Mouse (Mus musculus) heart, embryonic 14.5 days (tissue): Measurements from ENCODE around the gene Kit. TPM values are rescaled to one million over a fixed set of nuclear protein-coding genes. Genes with fewer than 3 reads are reported as not detected.

Source experiments
- ATAC-seq: fragments of 200-750 bp; cut with Nextera tagmentation; 2 replicates; pipeline ENCODE4 v1.8.0; 2017; ENCODE audit warnings: low read depth, moderate TSS enrichment; ENCODE audit not compliant: insufficient number of reproducible peaks, insufficient read depth, low FRiP score
- H3K27ac ChIP-seq, 2 experiments: fragments of 200-500 bp in 1 of 2; fragments of 300-500 bp in 1 of 2; sonication (generic) in 1 of 2; replicated peaks in 1 of 2; 2 replicates each; pipeline ENCODE4 v1.5.1; 2012 to 2014; ENCODE audit warnings: low read depth in 2 of 2, low read length in 2 of 2, control low read depth in 1 of 2, mild to moderate bottlenecking in 1 of 2, mixed read lengths in 1 of 2; ENCODE audit not compliant: control insufficient read depth in 1 of 2, insufficient read depth in 1 of 2
- H3K27me3 ChIP-seq: fragments of 300-500 bp; sonication (generic); 2 replicates; pipeline ENCODE4 v1.6.1; 2014; ENCODE audit warnings: mild to moderate bottlenecking, low read length, control low read depth; ENCODE audit not compliant: control insufficient read depth, insufficient read depth
- H3K36me3 ChIP-seq: fragments of 300-500 bp; sonication (generic); 2 replicates; pipeline ENCODE4 v1.6.1; 2014; ENCODE audit warnings: mild to moderate bottlenecking, control low read depth, low read length, mixed read lengths; ENCODE audit not compliant: control insufficient read depth, insufficient read depth
- H3K4me1 ChIP-seq, 2 experiments: fragments of 200-500 bp in 1 of 2; fragments of 300-500 bp in 1 of 2; sonication (generic) in 1 of 2; 2 replicates each; pipeline ENCODE4 v1.6.1; 2012 to 2014; ENCODE audit warnings: low read length in 2 of 2, control low read depth in 1 of 2, mixed read lengths in 1 of 2; ENCODE audit not compliant: control insufficient read depth in 2 of 2, insufficient read depth in 2 of 2
- H3K4me2 ChIP-seq: fragments of 300-500 bp; sonication (generic); 2 replicates; pipeline ENCODE4 v1.6.1; 2014; ENCODE audit warnings: mild to moderate bottlenecking, low read length
- H3K4me3 ChIP-seq, 2 experiments: fragments of 200-500 bp in 1 of 2; fragments of 300-500 bp in 1 of 2; sonication (generic) in 1 of 2; 2 replicates each; pipeline ENCODE4 v1.5.1; 2012 to 2014; ENCODE audit warnings: low read length in 2 of 2, mild to moderate bottlenecking in 2 of 2, control low read depth in 1 of 2, low read depth in 1 of 2, moderate library complexity in 1 of 2; ENCODE audit not compliant: control insufficient read depth in 1 of 2, insufficient read depth in 1 of 2
- H3K9ac ChIP-seq: fragments of 300-500 bp; sonication (generic); 2 replicates; pipeline ENCODE4 v1.6.1; 2014; ENCODE audit warnings: mild to moderate bottlenecking, low read length
- H3K9me3 ChIP-seq: fragments of 300-500 bp; sonication (generic); 2 replicates; pipeline ENCODE4 v1.6.1; 2016; ENCODE audit warnings: low read length, control low read depth; ENCODE audit not compliant: control insufficient read depth
- WGBS: fragments of 180-500 bp; shearing (Covaris S2); extraction: QIAGEN DNeasy Blood & Tissue Kit; methylation state at CpG from one replicate; pipeline ENCODE4 v1.1.7; 2014; 5-methylcytosine and 5-hydroxymethylcytosine counted together
- polyA plus RNA-seq: library from polyadenylated mRNA; unstranded; fragments of >200 nt; fragmentation: Nextera tagmentation; extraction: Ambion mirVana; gene quantifications from 2 replicates; pipeline ENCODE4 v1.2.1, GENCODE M21; 2014

Kit gene
- polyA plus RNA-seq, 1 experiment from 2014 or later = 13.1 TPM

DNA sequence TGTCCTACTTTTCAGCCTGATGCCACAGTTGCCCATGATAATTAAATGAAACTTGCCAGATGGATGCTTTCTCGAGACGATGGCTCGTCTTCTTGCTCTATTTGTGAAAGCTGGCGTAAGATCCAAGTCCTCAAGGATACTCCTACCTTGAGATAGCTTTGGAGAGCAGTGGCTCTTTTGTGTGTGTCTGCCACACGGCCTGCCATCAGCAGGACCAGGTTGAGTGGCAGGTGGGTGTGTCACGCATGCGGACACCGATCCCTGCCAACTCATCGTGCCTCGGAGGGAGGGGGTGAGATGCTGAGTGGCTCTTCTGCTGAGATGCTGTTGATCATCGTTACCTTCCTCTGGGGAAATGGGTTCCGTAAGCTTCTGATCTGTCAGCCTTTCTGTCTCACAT lies 60.7 kb downstream of the Kit start:
- ATAC-seq = no peak
- no peak overlapping the region for H3K4me2 ChIP-seq
- H3K27ac ChIP-seq = no peak overlapping the region
- H3K36me3 ChIP-seq = no peaks in the 10 kb centered on the region
- no peaks in the 10 kb centered on the region for H3K9me3 ChIP-seq
- H3K4me1 ChIP-seq = peaks cover 7 to 12% of the 10 kb centered on the region in 2 experiments; a peak in 3 of 4 replicates
- H3K9ac ChIP-seq = no peak overlapping the region
- no peaks in the 10 kb centered on the region for H3K27me3 ChIP-seq
- 81% methylated on average over 12 of the region's 12 CpGs for WGBS
- H3K4me3 ChIP-seq = no peak overlapping the region

DNA sequence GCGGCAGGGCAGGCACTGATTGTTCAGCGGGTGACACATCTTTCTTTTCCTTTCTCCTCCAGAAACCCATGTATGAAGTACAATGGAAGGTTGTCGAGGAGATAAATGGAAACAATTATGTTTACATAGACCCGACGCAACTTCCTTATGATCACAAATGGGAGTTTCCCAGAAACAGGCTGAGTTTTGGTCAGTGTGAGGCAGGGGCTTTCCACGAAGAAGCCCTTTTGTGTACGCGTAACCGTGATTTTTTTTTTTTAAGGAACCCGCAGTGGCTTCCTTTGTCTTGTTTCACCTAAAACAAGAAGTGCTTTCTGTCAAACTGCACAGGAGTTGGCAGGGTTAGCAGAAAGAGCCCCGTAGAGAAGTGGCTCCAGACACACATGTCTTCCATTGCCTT lies 65.9 kb downstream of the Kit start:
- 64% methylated on average over 11 of the region's 11 CpGs for WGBS
- H3K9me3 ChIP-seq = no peaks in the 10 kb centered on the region
- H3K9ac ChIP-seq = no peak overlapping the region
- ATAC-seq = no peak
- H3K27ac ChIP-seq = 0 out of 4 replicates have a peak overlapping the region, but pooled peaks of 1 of the 2 experiments have one; percentile 39
- H3K36me3 ChIP-seq = 0 out of 2 replicates have a peak, but pooled peaks cover 3% of the 10 kb centered on the region
- H3K4me3 ChIP-seq = no peak overlapping the region
- H3K4me1 ChIP-seq = peaks cover 0 to 6% of the 10 kb centered on the region in 2 experiments; a peak in 2 of 4 replicates
- no peaks in the 10 kb centered on the region for H3K27me3 ChIP-seq
- H3K4me2 ChIP-seq = no peak overlapping the region

DNA sequence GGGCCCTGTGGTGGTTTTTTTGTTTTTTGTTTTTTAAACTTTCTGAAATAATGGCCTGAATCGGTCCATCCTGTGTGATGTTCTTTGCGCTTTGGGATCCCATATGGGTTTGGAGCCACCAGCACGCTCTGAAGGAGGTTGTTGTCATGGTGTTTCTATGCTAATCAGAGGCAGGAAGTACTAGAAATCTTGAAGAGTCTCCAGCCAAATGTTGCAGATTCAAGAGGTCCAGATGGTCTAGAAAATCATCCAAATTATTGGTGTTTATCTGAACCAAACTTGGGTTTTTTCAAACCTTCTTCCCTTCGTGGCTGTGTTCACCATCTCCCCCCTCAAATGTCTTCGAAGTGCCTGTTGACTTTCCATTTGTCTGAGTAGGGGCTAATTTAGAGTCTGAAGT lies 72.3 kb downstream of the Kit start:
- Histone ChIP-seq H3K4me1 (no peaks in the 10 kb centered on the region), H3K4me2 (no peak overlapping the region), H3K9me3 (no peaks in the 10 kb centered on the region), H3K9ac (no peak overlapping the region), H3K36me3 (0 out of 2 replicates have a peak, but pooled peaks cover 15% of the 10 kb centered on the region), H3K27ac (no peak overlapping the region), H3K27me3 (no peaks in the 10 kb centered on the region), H3K4me3 (no peak overlapping the region)
- WGBS = 90% methylated on average over 5 of the region's 5 CpGs
- no peak for ATAC-seq

DNA sequence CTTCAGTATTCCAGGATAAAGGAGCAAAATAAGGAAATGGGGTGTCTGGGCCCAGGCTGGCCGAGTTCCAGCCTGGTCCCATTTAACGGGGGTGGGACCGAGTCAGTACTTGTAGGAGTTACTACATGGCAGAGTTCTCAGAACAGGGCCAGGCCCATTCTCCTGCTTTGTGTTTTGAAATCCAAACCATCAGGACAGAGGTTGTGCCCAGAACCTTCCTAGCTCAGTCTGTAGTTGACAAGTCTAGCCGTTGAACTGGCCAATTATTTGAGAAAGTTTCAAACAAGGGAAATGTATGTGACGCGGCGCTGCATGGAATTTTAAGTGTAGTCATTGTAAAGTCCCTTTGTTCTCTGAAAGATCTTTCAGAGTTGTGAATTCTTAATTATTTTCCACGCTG lies 75.8 kb downstream of the Kit start:
- Histone ChIP-seq H3K4me2 (no peak overlapping the region), H3K9me3 (no peaks in the 10 kb centered on the region), H3K36me3 (0 out of 2 replicates have a peak, but pooled peaks cover 15% of the 10 kb centered on the region), H3K4me1 (peaks cover 3 to 5% of the 10 kb centered on the region in 2 experiments; a peak in 1 of 4 replicates), H3K27me3 (no peaks in the 10 kb centered on the region), H3K27ac (0 out of 4 replicates have a peak overlapping the region, but pooled peaks of 1 of the 2 experiments have one; percentile 27), H3K9ac (no peak overlapping the region), H3K4me3 (no peak overlapping the region)
- 68% methylated on average over 8 of the region's 8 CpGs for WGBS
- ATAC-seq = no peak

DNA sequence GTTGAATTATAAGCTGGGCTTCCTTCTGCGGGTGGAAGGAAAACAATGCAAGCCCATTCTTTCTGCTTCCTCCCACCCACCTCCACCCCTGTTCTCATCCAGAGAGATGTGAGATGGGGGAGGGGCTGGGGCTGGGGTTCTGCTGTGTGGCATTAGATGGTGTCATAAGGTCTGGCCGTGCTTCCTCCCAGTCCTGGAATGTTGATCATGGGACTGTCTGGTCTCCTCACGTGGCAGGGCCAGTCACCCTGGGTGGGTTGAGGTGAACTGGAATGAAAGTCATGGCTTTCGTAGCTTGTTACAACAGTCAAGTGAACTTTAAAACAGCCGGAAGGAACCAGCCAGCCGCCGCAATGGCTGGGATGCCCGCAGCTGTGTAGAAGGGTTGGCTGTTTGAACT lies 78.7 kb downstream of the Kit start:
- Histone ChIP-seq H3K4me2 (no peak overlapping the region), H3K4me3 (no peak overlapping the region), H3K4me1 (peaks cover 3 to 5% of the 10 kb centered on the region in 2 experiments; a peak in 1 of 4 replicates), H3K27ac (no peak overlapping the region), H3K36me3 (0 out of 2 replicates have a peak, but pooled peaks cover 6% of the 10 kb centered on the region), H3K9ac (no peak overlapping the region), H3K9me3 (no peaks in the 10 kb centered on the region), H3K27me3 (no peaks in the 10 kb centered on the region)
- no peak for ATAC-seq
- WGBS = 73% methylated on average over 8 of the region's 8 CpGs

- no peak for ATAC-seq
- no peaks in the 10 kb centered on the region for H3K9me3 ChIP-seq
- H3K27ac ChIP-seq = no peak overlapping the region
- no peak overlapping the region for H3K4me2 ChIP-seq
- WGBS = 90% methylated on average over 6 of the region's 6 CpGs
- H3K4me3 ChIP-seq = no peak overlapping the region
- no peaks in the 10 kb centered on the region for H3K4me1 ChIP-seq
- no peak overlapping the region for H3K9ac ChIP-seq
- no peaks in the 10 kb centered on the region for H3K27me3 ChIP-seq
- no peaks in the 10 kb centered on the region for H3K36me3 ChIP-seq
Observed at GRCm38 (mm10) chr5:75658575-75658974, 83.9 kb downstream of the Kit start.

GRCm38 (mm10) chr5:75660342-75660741 lies 85.6 kb downstream of the Kit start:
- no peak for ATAC-seq
- H3K36me3 ChIP-seq = no peaks in the 10 kb centered on the region
- 94% methylated on average over 27 of the region's 27 CpGs for WGBS
- H3K27ac ChIP-seq = no peak overlapping the region
- H3K9ac ChIP-seq = no peak overlapping the region
- no peaks in the 10 kb centered on the region for H3K9me3 ChIP-seq
- no peak overlapping the region for H3K4me2 ChIP-seq
- H3K4me1 ChIP-seq = no peaks in the 10 kb centered on the region
- H3K4me3 ChIP-seq = no peak overlapping the region
- H3K27me3 ChIP-seq = no peaks in the 10 kb centered on the region

DNA sequence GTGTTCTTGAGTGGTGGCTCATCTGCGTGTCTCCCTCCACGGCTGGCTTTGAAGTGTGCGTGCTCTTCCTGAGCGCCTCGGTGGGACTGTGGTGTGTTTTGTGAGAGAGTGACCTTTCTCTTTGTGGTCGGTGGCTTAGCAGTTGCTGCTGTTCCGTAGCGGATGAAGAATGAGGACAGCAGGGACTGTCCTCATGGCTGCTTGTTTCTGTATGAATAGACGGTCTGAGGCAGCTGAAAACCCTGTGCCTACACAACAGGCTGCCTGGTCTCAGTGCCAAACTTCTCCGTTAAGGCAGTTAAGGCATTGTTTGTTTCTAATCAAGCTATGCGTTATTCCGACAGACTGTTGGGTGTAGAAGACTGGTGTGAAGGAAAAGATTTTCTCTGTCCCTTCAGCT lies 87.8 kb downstream of the Kit start:
- Histone ChIP-seq H3K36me3 (no peaks in the 10 kb centered on the region), H3K4me1 (no peaks in the 10 kb centered on the region), H3K9me3 (no peaks in the 10 kb centered on the region), H3K9ac (no peak overlapping the region), H3K4me3 (no peak overlapping the region), H3K27ac (no peak overlapping the region), H3K4me2 (no peak overlapping the region), H3K27me3 (no peaks in the 10 kb centered on the region)
- ATAC-seq = no peak
- WGBS = 80% methylated on average over 12 of the region's 12 CpGs
